Mouse (Mus musculus) MEL (cell line): Measurements from ENCODE around the gene Zfp2. TPM values are rescaled to one million over a fixed set of nuclear protein-coding genes. Genes with fewer than 3 reads are reported as not detected.

Experiments used
- DNase-seq: peaks from one replicate; pipeline ENCODE4 v3.0.0; 2011; ENCODE audit warnings: low read depth, low spot score
- H3K27ac ChIP-seq: 2 replicates; pipeline ENCODE4 v1.5.1; 2012; ENCODE audit warnings: low read depth, mild to moderate bottlenecking, control low read depth, low read length, moderate library complexity; ENCODE audit not compliant: control insufficient read depth
- H3K27me3 ChIP-seq, 2 experiments: fragments of 150-350 bp in 1 of 2; sonication (generic) in 1 of 2; 2 replicates each; pipeline ENCODE4 v1.6.1; 2012; ENCODE audit warnings: low read length in 2 of 2, mild to moderate bottlenecking in 2 of 2, improper control_type of control experiment in 1 of 2, moderate library complexity in 1 of 2; ENCODE audit not compliant: insufficient read depth in 2 of 2, control insufficient read depth in 1 of 2
- H3K36me3 ChIP-seq, 2 experiments: 2 replicates each; pipeline ENCODE4 v1.6.1; 2012 to 2014; ENCODE audit warnings: low read length in 2 of 2, improper control_type of control experiment in 1 of 2, inconsistent platforms in 1 of 2, mild to moderate bottlenecking in 1 of 2; ENCODE audit not compliant: insufficient read depth in 2 of 2, control insufficient read depth in 1 of 2
- H3K4me1 ChIP-seq, 2 experiments: fragments of 150-350 bp in 1 of 2; sonication (generic) in 1 of 2; 2 replicates each; pipeline ENCODE4 v1.6.1; 2012; ENCODE audit warnings: low read length in 2 of 2, improper control_type of control experiment in 1 of 2, mild to moderate bottlenecking in 1 of 2; ENCODE audit not compliant: insufficient read depth in 2 of 2, control insufficient read depth in 1 of 2
- H3K4me3 ChIP-seq, 2 experiments: fragments of 150-350 bp in 1 of 2; sonication (generic) in 1 of 2; 2 replicates each; pipeline ENCODE4 v1.5.1; 2012; ENCODE audit warnings: low read depth in 2 of 2, low read length in 2 of 2, mild to moderate bottlenecking in 2 of 2, moderate library complexity in 2 of 2, control low read depth in 1 of 2, improper control_type of control experiment in 1 of 2; ENCODE audit not compliant: control insufficient read depth in 1 of 2, insufficient read depth in 1 of 2
- H3K79me2 ChIP-seq: 2 replicates; pipeline ENCODE4 v1.6.1; 2012; ENCODE audit warnings: mild to moderate bottlenecking, low read length, moderate library complexity; ENCODE audit not compliant: control insufficient read depth, poor library complexity, insufficient read depth
- H3K9ac ChIP-seq: 2 replicates; pipeline ENCODE4 v1.6.1; 2012; ENCODE audit warnings: low read depth, mild to moderate bottlenecking, control low read depth, low read length, moderate library complexity; ENCODE audit not compliant: control insufficient read depth, poor library complexity, severe bottlenecking
- H3K9me3 ChIP-seq: fragments of 150-350 bp; sonication (generic); replicated peaks from 2 replicates; pipeline ENCODE4 v1.6.1; 2012; ENCODE audit warnings: mild to moderate bottlenecking, low read length, improper control_type of control experiment, moderate library complexity; ENCODE audit not compliant: insufficient read depth
- CHD1 ChIP-seq: IDR thresholded peaks from 2 replicates; pipeline ENCODE4 v1.6.1; 2012; ENCODE audit warnings: low read depth, mild to moderate bottlenecking, inconsistent platforms, low read length, improper control_type of control experiment
- CHD2 ChIP-seq: IDR thresholded peaks from 2 replicates; pipeline ENCODE4 v1.6.1; 2011; ENCODE audit warnings: low read length, improper control_type of control experiment
- CTCF ChIP-seq, 3 experiments: IDR thresholded peaks in 2 of 3; conservative IDR thresholded peaks in 1 of 3; 2 replicates each; pipeline ENCODE4 v1.5.1; 2011 to 2012; ENCODE audit warnings: low read length in 3 of 3, low read depth in 2 of 3, mild to moderate bottlenecking in 2 of 3, improper control_type of control experiment in 1 of 3, inconsistent platforms in 1 of 3, mixed read lengths in 1 of 3, moderate library complexity in 1 of 3; ENCODE audit not compliant: control insufficient read depth in 1 of 3, insufficient read depth in 1 of 3, poor library complexity in 1 of 3, severe bottlenecking in 1 of 3
- ELF1 ChIP-seq: IDR thresholded peaks from 2 replicates; pipeline ENCODE4 v1.6.1; 2014; ENCODE audit warnings: low read depth, mild to moderate bottlenecking, inconsistent platforms, low read length, improper control_type of control experiment, moderate library complexity
- ETS1 ChIP-seq: IDR thresholded peaks from 2 replicates; pipeline ENCODE4 v1.6.1; 2012; ENCODE audit warnings: low read depth, mild to moderate bottlenecking, inconsistent platforms, low read length, improper control_type of control experiment, moderate library complexity
- HCFC1 ChIP-seq: IDR thresholded peaks from 2 replicates; pipeline ENCODE4 v1.6.1; 2012; ENCODE audit warnings: low read depth, mild to moderate bottlenecking, inconsistent platforms, low read length, improper control_type of control experiment, moderate library complexity
- JUND ChIP-seq: IDR thresholded peaks from 2 replicates; pipeline ENCODE4 v1.6.1; 2011; ENCODE audit warnings: low read depth, mild to moderate bottlenecking, improper control_type of control experiment, low read length
- MAX ChIP-seq: IDR thresholded peaks from 2 replicates; pipeline ENCODE4 v1.6.1; 2011; ENCODE audit warnings: low read length, improper control_type of control experiment
- MAZ ChIP-seq: IDR thresholded peaks from 2 replicates; pipeline ENCODE4 v1.6.1; 2012; ENCODE audit warnings: low read depth, mild to moderate bottlenecking, inconsistent platforms, low read length, improper control_type of control experiment
- MEF2A ChIP-seq: IDR thresholded peaks from 2 replicates; pipeline ENCODE4 v1.6.1; 2014; ENCODE audit warnings: low read depth, mild to moderate bottlenecking, inconsistent platforms, low read length, improper control_type of control experiment; ENCODE audit not compliant: poor library complexity, insufficient replicate concordance, severe bottlenecking; ENCODE audit errors: extremely low read depth
- MXI1 ChIP-seq: IDR thresholded peaks from 2 replicates; pipeline ENCODE4 v1.6.1; 2011; ENCODE audit warnings: mild to moderate bottlenecking, low read depth, low read length, improper control_type of control experiment
- MYC ChIP-seq: IDR thresholded peaks from 2 replicates; pipeline ENCODE4 v1.6.1; 2011; ENCODE audit warnings: low read depth, mild to moderate bottlenecking, low read length, improper control_type of control experiment, moderate library complexity
- NELFE ChIP-seq: IDR thresholded peaks from 2 replicates; pipeline ENCODE4 v1.6.1; 2011; ENCODE audit warnings: low read depth, low read length, improper control_type of control experiment
- POLR2AphosphoS2 ChIP-seq: IDR thresholded peaks from 2 replicates; pipeline ENCODE4 v1.6.1; 2011; ENCODE audit warnings: low read length, improper control_type of control experiment
- POLR2AphosphoS5 ChIP-seq: IDR thresholded peaks from 2 replicates; pipeline ENCODE4 v1.6.1; 2012; ENCODE audit warnings: low read depth, borderline replicate concordance, mild to moderate bottlenecking, inconsistent platforms, low read length, moderate library complexity, mixed read lengths
- RAD21 ChIP-seq: IDR thresholded peaks from 2 replicates; pipeline ENCODE4 v1.6.1; 2011; ENCODE audit warnings: mild to moderate bottlenecking, low read depth, low read length, improper control_type of control experiment
- RCOR1 ChIP-seq: IDR thresholded peaks from 2 replicates; pipeline ENCODE4 v1.6.1; 2012; ENCODE audit warnings: low read depth, mild to moderate bottlenecking, inconsistent platforms, low read length, improper control_type of control experiment
- SIN3A ChIP-seq: IDR thresholded peaks from 2 replicates; pipeline ENCODE4 v1.6.1; 2012; ENCODE audit warnings: low read length, improper control_type of control experiment, inconsistent platforms
- SMC3 ChIP-seq: IDR thresholded peaks from 2 replicates; pipeline ENCODE4 v1.6.1; 2011; ENCODE audit warnings: low read depth, low read length, improper control_type of control experiment
- TCF12 ChIP-seq: IDR thresholded peaks from 2 replicates; pipeline ENCODE4 v1.6.1; 2014; ENCODE audit warnings: low read depth, mild to moderate bottlenecking, inconsistent platforms, low read length, improper control_type of control experiment, moderate library complexity
- UBTF ChIP-seq: IDR thresholded peaks from 2 replicates; pipeline ENCODE4 v1.6.1; 2012; ENCODE audit warnings: low read depth, mild to moderate bottlenecking, inconsistent platforms, low read length, improper control_type of control experiment, moderate library complexity, borderline replicate concordance; ENCODE audit not compliant: insufficient read depth
- USF1 ChIP-seq: IDR thresholded peaks from 2 replicates; pipeline ENCODE4 v1.6.1; 2014; ENCODE audit warnings: low read depth, mild to moderate bottlenecking, inconsistent platforms, low read length, improper control_type of control experiment, moderate library complexity
- USF2 ChIP-seq, 2 experiments: IDR thresholded peaks; 2 replicates each; pipeline ENCODE4 v1.6.1; 2011 to 2012; ENCODE audit warnings: improper control_type of control experiment in 2 of 2, low read length in 2 of 2, borderline replicate concordance in 1 of 2, inconsistent platforms in 1 of 2, low read depth in 1 of 2, mild to moderate bottlenecking in 1 of 2; ENCODE audit not compliant: insufficient read depth in 1 of 2
- ZNF384 ChIP-seq: IDR thresholded peaks from 2 replicates; pipeline ENCODE4 v1.6.1; 2012; ENCODE audit warnings: low read depth, mild to moderate bottlenecking, inconsistent platforms, low read length, improper control_type of control experiment
- polyA plus RNA-seq, 2 experiments: library from polyadenylated mRNA; stranded (reverse) in 1 of 2; unstranded in 1 of 2; fragments of >175 nt in 1 of 2; fragments of >200 nt in 1 of 2; gene quantifications; 2 replicates each; pipeline versions ENCODE4 v1.2.1 to v1.2.4; 2012; ENCODE audit warnings: low replicate concordance in 2 of 2, low read depth in 1 of 2; ENCODE audit not compliant: insufficient read length in 2 of 2, insufficient read depth in 1 of 2, missing spikeins in 1 of 2
- total RNA-seq: library from RNA; depleted of rRNA; stranded (reverse); fragments of 300-350 nt; gene quantifications from 2 replicates; pipeline ENCODE4 v1.2.3, GENCODE M21; 2012

Gene Zfp2
- total and polyA plus RNA-seq, 3 experiments: not detected

DNA sequence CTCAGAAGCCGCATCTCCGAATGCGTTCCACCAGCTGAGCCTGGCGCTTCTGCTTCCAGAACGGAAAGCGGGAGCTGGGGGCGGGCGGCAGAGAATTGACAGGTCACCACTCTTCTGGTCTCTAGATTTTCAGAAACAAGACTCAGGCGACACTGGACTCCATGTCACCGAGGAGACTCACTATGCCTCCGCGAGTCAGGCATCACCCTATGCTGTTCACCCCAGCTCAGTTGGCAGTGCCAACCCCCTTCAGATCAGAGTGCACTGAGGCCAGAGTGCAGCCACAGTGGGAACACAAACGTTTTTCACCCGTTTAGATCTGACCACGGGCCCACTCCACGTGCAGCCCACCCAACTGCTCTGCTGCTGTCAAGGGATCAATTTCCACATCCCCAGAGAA, 15.1 kb upstream of the Zfp2 start:
- TF ChIP-seq CTCF (IDR thresholded peaks at IDR 0.05 in 2 of 3, conservative IDR thresholded peaks at IDR 0.05 in 1 of 3; ENCODE audit: control insufficient read depth in 1 of 3, insufficient read depth in 1 of 3, low read depth in 2 of 3, low read length in 3 of 3, poor library complexity in 1 of 3, severe bottlenecking in 1 of 3): no peak
- Histone ChIP-seq H3K79me2 (no peaks in the 10 kb centered on the region), H3K36me3 (no peaks in the 10 kb centered on the region), H3K9ac (no peak overlapping the region), H3K27ac (no peak overlapping the region), H3K9me3 (no peaks in the 10 kb centered on the region; the same call in 1 of the 2 replicates), H3K4me3 (no peak overlapping the region), H3K27me3 (no peaks in the 10 kb centered on the region), H3K4me1 (no peaks in the 10 kb centered on the region)
- DNase-seq: no peak

GRCm38 (mm10) chr11:50930469-50931014, 14.6 kb upstream of the Zfp2 start:
- H3K36me3 ChIP-seq: no peaks in the 10 kb centered on the region
- no peaks in the 10 kb centered on the region for H3K4me1 ChIP-seq
- H3K27me3 ChIP-seq: no peaks in the 10 kb centered on the region
- DNase-seq: no peak
- H3K9me3 ChIP-seq: no peaks in the 10 kb centered on the region; the same call in 1 of the 2 replicates
- no peak overlapping the region for H3K4me3 ChIP-seq
- no peaks in the 10 kb centered on the region for H3K79me2 ChIP-seq
- TF ChIP-seq MEF2A (no peak), ELF1 (no peak), SIN3A (no peak), MXI1 (no peak), HCFC1 (no peak), MAZ (no peak)
- H3K27ac ChIP-seq: no peak overlapping the region
- no peak overlapping the region for H3K9ac ChIP-seq

DNA sequence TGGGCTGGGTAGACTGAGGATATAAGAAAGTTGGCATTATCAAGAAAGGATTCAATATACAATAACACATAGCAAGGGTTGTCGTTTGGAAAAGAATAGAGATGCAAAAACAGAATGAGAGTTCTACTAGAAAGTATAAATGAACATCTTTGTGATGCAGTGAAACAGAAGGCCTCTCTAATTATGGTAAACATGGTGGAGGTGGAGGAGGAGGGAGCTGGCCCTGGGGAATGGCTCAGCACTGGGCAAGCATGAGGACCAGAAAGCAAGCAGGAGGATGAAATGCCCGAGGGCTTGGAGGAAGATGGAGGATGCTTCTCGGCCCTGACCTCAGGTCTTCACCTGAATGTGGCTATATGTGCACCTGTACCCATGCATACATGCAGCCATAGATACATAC, 1.5 kb downstream of the Zfp2 start:
- Histone ChIP-seq H3K27ac (no peak overlapping the region), H3K36me3 (no peaks in the 10 kb centered on the region), H3K27me3 (no peaks in the 10 kb centered on the region), H3K79me2 (no peaks in the 10 kb centered on the region), H3K9me3 (no peaks in the 10 kb centered on the region), H3K9ac (no peak overlapping the region), H3K4me1 (no peaks in the 10 kb centered on the region), H3K4me3 (no peak overlapping the region)
- DNase-seq: no peak
- no peak for TF ChIP-seq MAX
- no peak for TF ChIP-seq ELF1
- TF ChIP-seq UBTF: no peak
- TF ChIP-seq USF2 (IDR thresholded peaks at IDR 0.05; ENCODE audit: borderline replicate concordance in 1 of 2, insufficient read depth in 1 of 2, low read depth in 1 of 2, low read length in 2 of 2): no peak
- TF ChIP-seq CHD1: no peak
- no peak for TF ChIP-seq HCFC1
- no peak for TF ChIP-seq ETS1
- TF ChIP-seq NELFE: no peak
- no peak for TF ChIP-seq MEF2A
- no peak for TF ChIP-seq SMC3
- no peak for TF ChIP-seq CHD2
- no peak for TF ChIP-seq POLR2AphosphoS2
- TF ChIP-seq ZNF384: no peak
- TF ChIP-seq JUND: no peak
- no peak for TF ChIP-seq USF1
- TF ChIP-seq POLR2AphosphoS5: no peak
- no peak for TF ChIP-seq RCOR1
- TF ChIP-seq MYC: no peak
- TF ChIP-seq RAD21: no peak
- TF ChIP-seq TCF12: no peak
